Comparison of ENCODE assay signal across 8 mouse cellular contexts in the genomic region with DNA sequence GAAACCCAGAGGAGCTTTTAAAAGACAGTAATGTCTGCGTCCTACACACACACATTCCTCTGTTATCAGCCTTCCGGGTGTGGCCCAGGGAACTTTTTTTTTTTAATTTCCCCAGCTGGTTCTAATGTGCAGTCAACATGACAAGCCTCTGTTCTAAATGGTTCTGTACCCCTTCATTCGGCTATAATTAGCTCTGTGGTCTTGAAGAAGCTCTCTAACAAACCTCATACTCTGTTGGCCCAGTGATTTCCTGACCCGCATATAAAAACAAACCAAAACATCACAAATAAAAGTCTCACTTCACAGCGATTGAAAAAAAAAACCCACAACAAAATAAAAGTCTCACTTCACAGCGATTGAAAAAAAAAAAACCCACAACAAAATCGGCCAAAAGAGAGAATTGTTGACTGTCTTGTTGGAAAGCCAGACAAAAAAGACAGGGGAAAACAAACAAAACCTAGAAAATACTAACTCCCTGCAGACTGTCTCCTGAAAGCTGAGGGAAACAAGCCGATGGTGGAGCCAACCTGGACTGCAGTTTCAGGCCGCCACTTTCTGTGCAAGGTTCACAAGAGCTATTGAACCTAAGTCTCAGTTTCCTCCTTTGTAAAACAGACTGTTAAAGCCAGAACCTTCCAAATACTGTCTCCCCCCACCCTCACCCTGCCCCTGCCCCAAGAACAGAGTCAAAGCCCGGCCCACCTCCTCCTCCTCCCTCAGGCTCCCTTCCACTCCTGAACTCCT. TPM values are rescaled to one million over a fixed set of nuclear protein-coding genes. Genes with fewer than 3 reads are reported as not detected.
A peak's percentile ranks its signal among the peaks of the same experiment; 100 is the strongest.
DNase-seq lines count a peak whose midpoint lies in the region; ATAC-seq lines count a peak whose summit lies in the region.

No protein-coding gene starts in this region.

- H3K4me1 ChIP-seq in forebrain, embryonic 12.5 days = peaks cover 43% of the 10 kb centered on the region
- H3K4me1 ChIP-seq in limb, embryonic 11.5 days (ENCODE audit: control insufficient read depth, insufficient read depth, low read length) = peaks cover 20% of the 10 kb centered on the region
- H3K4me1 ChIP-seq in neural tube, embryonic 13.5 days (replicated peaks) = peaks cover 77% of the 10 kb centered on the region

- no peak overlapping the region for H3K27ac ChIP-seq in forebrain, embryonic 12.5 days
- H3K27ac ChIP-seq in limb, embryonic 11.5 days (replicated peaks; ENCODE audit: low read depth, low read length) = no peak overlapping the region
- no peak overlapping the region for H3K27ac ChIP-seq in neural tube, embryonic 13.5 days (replicated peaks)

- H3K4me2 ChIP-seq in forebrain, embryonic 12.5 days = peak overlapping the region; percentile 87
- H3K4me2 ChIP-seq in limb, embryonic 11.5 days (ENCODE audit: low read depth, severe bottlenecking) = peak overlapping the region; percentile 75
- peak overlapping the region; percentile 91 for H3K4me2 ChIP-seq in neural tube, embryonic 13.5 days

- DNase-seq in spleen, postnatal 36 days (ENCODE audit: low spot score in 2 of 2) = peak; percentile 38 to 54
- no peak for DNase-seq in spleen, adult 18-20 months
- no peak for DNase-seq in limb, embryonic 11.5 days (ENCODE audit: low spot score)
- no peak for DNase-seq in frontal cortex, postnatal 36 days (ENCODE audit: low spot score in 2 of 2)
- DNase-seq in MN1 (ENCODE audit: low spot score) = no peak
- no peak for DNase-seq in embryo, embryonic 9.5 days (ENCODE audit: extremely low spot score)

- peak overlapping the region; percentile 91; the same call in 1 of the 2 replicates for H3K9ac ChIP-seq in forebrain, embryonic 12.5 days
- no peak overlapping the region for H3K9ac ChIP-seq in limb, embryonic 11.5 days (ENCODE audit: low read length)
- H3K9ac ChIP-seq in neural tube, embryonic 13.5 days = peak overlapping the region; percentile 91

- H3K4me3 ChIP-seq in forebrain, embryonic 12.5 days (replicated peaks) = peak overlapping the region; percentile 80
- H3K4me3 ChIP-seq in limb, embryonic 11.5 days (ENCODE audit: low read depth, low read length) = no peak overlapping the region
- peak overlapping the region; percentile 71; the same call in 1 of the 2 replicates for H3K4me3 ChIP-seq in neural tube, embryonic 13.5 days

- no peak for ATAC-seq in forebrain, embryonic 12.5 days (ENCODE audit: low FRiP score)
- no peak for ATAC-seq in limb, embryonic 11.5 days (ENCODE audit: insufficient number of reproducible peaks, low FRiP score, low TSS enrichment, low read depth)
- ATAC-seq in neural tube, embryonic 13.5 days (ENCODE audit: low read depth) = no peak

- no peaks in the 10 kb centered on the region for H3K9me3 ChIP-seq in forebrain, embryonic 12.5 days
- H3K9me3 ChIP-seq in limb, embryonic 11.5 days (ENCODE audit: control insufficient read depth, low read length) = no peaks in the 10 kb centered on the region
- no peaks in the 10 kb centered on the region for H3K9me3 ChIP-seq in neural tube, embryonic 13.5 days

- H3K36me3 ChIP-seq in forebrain, embryonic 12.5 days (replicated peaks) = peaks cover 35% of the 10 kb centered on the region
- peaks cover 8% of the 10 kb centered on the region; the same call in 1 of the 2 replicates for H3K36me3 ChIP-seq in limb, embryonic 11.5 days (ENCODE audit: control insufficient read depth, insufficient read depth, low read length)
- peaks cover 27% of the 10 kb centered on the region for H3K36me3 ChIP-seq in neural tube, embryonic 13.5 days

- no peaks in the 10 kb centered on the region for H3K27me3 ChIP-seq in forebrain, embryonic 12.5 days
- H3K27me3 ChIP-seq in limb, embryonic 11.5 days (ENCODE audit: control insufficient read depth, insufficient read depth, low read length) = no peaks in the 10 kb centered on the region
- H3K27me3 ChIP-seq in neural tube, embryonic 13.5 days = no peaks in the 10 kb centered on the region

- 77% methylated on average over 10 of the region's 10 CpGs for WGBS in forebrain, embryonic 12.5 days
- WGBS in limb, embryonic 11.5 days = 74% methylated on average over 10 of the region's 10 CpGs
- WGBS in neural tube, embryonic 13.5 days = 74% methylated on average over 10 of the region's 10 CpGs

RNA-seq across cellular contexts. Expression of a gene that starts 2.0 kb away (rescaled TPM):
- 93.1 and 94.6 TPM in 2 replicates for polyA plus RNA-seq in forebrain, embryonic 12.5 days (2016; fragmentation: Nextera tagmentation; extraction: Ambion mirVana)
- polyA plus RNA-seq in limb, embryonic 11.5 days (2014; fragmentation: Nextera tagmentation; extraction: Ambion mirVana) = 81.9 and 88.6 TPM in 2 replicates
- polyA plus RNA-seq in neural tube, embryonic 13.5 days (2015; fragmentation: Nextera tagmentation; extraction: Ambion mirVana) = 73.0 and 82.3 TPM in 2 replicates

RNA-seq across cellular contexts. Expression of a gene that starts 2.1 kb away (rescaled TPM):
- polyA plus RNA-seq in forebrain, embryonic 12.5 days (2016; fragmentation: Nextera tagmentation; extraction: Ambion mirVana) = 53.7 and 60.1 TPM in 2 replicates
- 48.4 and 54.1 TPM in 2 replicates for polyA plus RNA-seq in limb, embryonic 11.5 days (2014; fragmentation: Nextera tagmentation; extraction: Ambion mirVana)
- 40.3 and 42.5 TPM in 2 replicates for polyA plus RNA-seq in neural tube, embryonic 13.5 days (2015; fragmentation: Nextera tagmentation; extraction: Ambion mirVana)

Comparison
In these comparisons a context has a peak if more than half of its experiments do, and no peak if none do; other contexts are left out.
1. DNase-seq: peak in spleen, postnatal 36 days (2 of 2); none in spleen, adult 18-20 months (0 of 2), limb, embryonic 11.5 days (single experiment), frontal cortex, postnatal 36 days (0 of 2), MN1 (single experiment) and embryo, embryonic 9.5 days (single experiment).
2. Peak in every context shown above with its lines, with median percentiles within 50 percentile points of each other: H3K4me2 ChIP-seq.